Mouse (Mus musculus): ENCODE data around the gene Snx14. TPM values are rescaled to one million over a fixed set of nuclear protein-coding genes. Genes with fewer than 3 reads are reported as not detected.

The Snx14 gene
- polyA plus RNA-seq, 2 experiments = 20.7 to 39.5 TPM

DNA sequence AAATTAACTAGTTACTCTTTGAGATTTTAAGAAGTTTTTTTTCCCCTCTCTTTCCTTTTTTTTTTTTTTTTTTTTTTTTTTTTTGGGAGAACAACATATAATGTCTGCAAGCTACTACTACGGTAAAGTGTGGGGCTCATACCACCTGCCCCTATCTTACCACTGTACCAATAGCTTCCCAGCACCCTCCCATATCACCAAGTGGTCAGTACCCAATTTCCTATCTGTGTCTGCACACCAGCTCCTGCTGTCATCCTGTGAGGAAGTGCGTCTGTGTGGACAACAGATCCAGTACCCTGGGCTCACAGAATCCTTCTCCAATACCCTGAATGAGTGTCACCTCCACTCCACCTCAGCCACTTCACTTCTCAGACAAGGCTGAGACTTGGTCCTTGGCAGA, 79.6 kb downstream of the Snx14 start:
- ATAC-seq (ENCODE audit: low FRiP score, low read depth) (no peak), DNase-seq (ENCODE audit: low spot score) (no peak)
- Histone ChIP-seq H3K4me1 (ENCODE audit: control insufficient read depth, insufficient read depth, low read length) (peaks cover 13% of the 10 kb centered on the region), H3K27me3 (ENCODE audit: control insufficient read depth, insufficient read depth, low read length) (no peaks in the 10 kb centered on the region), H3K27ac (replicated peaks; ENCODE audit: low read depth, low read length) (no peak overlapping the region), H3K9me3 (ENCODE audit: control insufficient read depth, low read length) (no peaks in the 10 kb centered on the region), H3K36me3 (ENCODE audit: control insufficient read depth, insufficient read depth, low read length) (no peaks in the 10 kb centered on the region), H3K4me2 (replicated peaks; ENCODE audit: low read depth, low read length, severe bottlenecking) (no peak overlapping the region), H3K9ac (ENCODE audit: low read depth, low read length, severe bottlenecking) (no peak overlapping the region), H3K4me3 (replicated peaks; ENCODE audit: low read length) (no peak overlapping the region)
- no peak for TF ChIP-seq POLR2A (IDR thresholded peaks at IDR 0.05; ENCODE audit: borderline replicate concordance, extremely low read depth, insufficient read depth, insufficient read length)
- WGBS = 82% methylated on average over 2 of the region's 2 CpGs

- DNase-seq (ENCODE audit: low spot score) (no peak), ATAC-seq (ENCODE audit: low FRiP score, low read depth) (no peak)
- no peak overlapping the region for H3K4me2 ChIP-seq (replicated peaks; ENCODE audit: low read depth, low read length, severe bottlenecking)
- no peaks in the 10 kb centered on the region for H3K27me3 ChIP-seq (ENCODE audit: control insufficient read depth, insufficient read depth, low read length)
- WGBS = 58% methylated on average over 3 of the region's 3 CpGs
- H3K4me3 ChIP-seq (replicated peaks; ENCODE audit: low read length) = no peak overlapping the region
- TF ChIP-seq POLR2A (IDR thresholded peaks at IDR 0.05; ENCODE audit: borderline replicate concordance, extremely low read depth, insufficient read depth, insufficient read length) = no peak
- no peak overlapping the region for H3K9ac ChIP-seq (ENCODE audit: low read depth, low read length, severe bottlenecking)
- no peaks in the 10 kb centered on the region for H3K36me3 ChIP-seq (ENCODE audit: control insufficient read depth, insufficient read depth, low read length)
- H3K27ac ChIP-seq (replicated peaks; ENCODE audit: low read depth, low read length) = no peak overlapping the region
- peaks cover 15% of the 10 kb centered on the region for H3K4me1 ChIP-seq (ENCODE audit: control insufficient read depth, insufficient read depth, low read length)
- no peaks in the 10 kb centered on the region for H3K9me3 ChIP-seq (ENCODE audit: control insufficient read depth, low read length)
Observed at GRCm38 (mm10) chr9:88357173-88357572, 81.6 kb downstream of the Snx14 start.

- Histone ChIP-seq H3K36me3 (ENCODE audit: control insufficient read depth, insufficient read depth, low read length) (no peaks in the 10 kb centered on the region), H3K27me3 (ENCODE audit: control insufficient read depth, insufficient read depth, low read length) (no peaks in the 10 kb centered on the region), H3K27ac (replicated peaks; ENCODE audit: low read depth, low read length) (no peak overlapping the region), H3K9me3 (ENCODE audit: control insufficient read depth, low read length) (no peaks in the 10 kb centered on the region), H3K4me3 (replicated peaks; ENCODE audit: low read length) (no peak overlapping the region), H3K4me2 (replicated peaks; ENCODE audit: low read depth, low read length, severe bottlenecking) (no peak overlapping the region), H3K4me1 (ENCODE audit: control insufficient read depth, insufficient read depth, low read length) (peaks cover 11% of the 10 kb centered on the region; the same call in 1 of the 2 replicates), H3K9ac (ENCODE audit: low read depth, low read length, severe bottlenecking) (no peak overlapping the region)
- DNase-seq (ENCODE audit: low spot score) = no peak
- 90% methylated on average over 7 of the region's 7 CpGs for WGBS
- no peak for TF ChIP-seq POLR2A (IDR thresholded peaks at IDR 0.05; ENCODE audit: borderline replicate concordance, extremely low read depth, insufficient read depth, insufficient read length)
- ATAC-seq (ENCODE audit: low FRiP score, low read depth) = no peak
Observed at GRCm38 (mm10) chr9:88353459-88353858, 85.3 kb downstream of the Snx14 start.

- peak; percentile 69; the same call in 1 of the 2 replicates for ATAC-seq (ENCODE audit: low FRiP score, low read depth)
- Histone ChIP-seq H3K27me3 (ENCODE audit: control insufficient read depth, insufficient read depth, low read length) (no peaks in the 10 kb centered on the region), H3K4me2 (replicated peaks; ENCODE audit: low read depth, low read length, severe bottlenecking) (no peak overlapping the region), H3K4me1 (ENCODE audit: control insufficient read depth, insufficient read depth, low read length) (peaks cover 11% of the 10 kb centered on the region; the same call in 1 of the 2 replicates), H3K9ac (ENCODE audit: low read depth, low read length, severe bottlenecking) (no peak overlapping the region), H3K9me3 (ENCODE audit: control insufficient read depth, low read length) (no peaks in the 10 kb centered on the region), H3K36me3 (ENCODE audit: control insufficient read depth, insufficient read depth, low read length) (no peaks in the 10 kb centered on the region), H3K4me3 (replicated peaks; ENCODE audit: low read length) (no peak overlapping the region), H3K27ac (replicated peaks; ENCODE audit: low read depth, low read length) (no peak overlapping the region)
- TF ChIP-seq POLR2A (IDR thresholded peaks at IDR 0.05; ENCODE audit: borderline replicate concordance, extremely low read depth, insufficient read depth, insufficient read length) = no peak
- 47% methylated on average over 6 of the region's 6 CpGs for WGBS
- DNase-seq (ENCODE audit: low spot score) = peak; percentile 62
Observed at GRCm38 (mm10) chr9:88352741-88353140, 86.0 kb downstream of the Snx14 start.

DNA sequence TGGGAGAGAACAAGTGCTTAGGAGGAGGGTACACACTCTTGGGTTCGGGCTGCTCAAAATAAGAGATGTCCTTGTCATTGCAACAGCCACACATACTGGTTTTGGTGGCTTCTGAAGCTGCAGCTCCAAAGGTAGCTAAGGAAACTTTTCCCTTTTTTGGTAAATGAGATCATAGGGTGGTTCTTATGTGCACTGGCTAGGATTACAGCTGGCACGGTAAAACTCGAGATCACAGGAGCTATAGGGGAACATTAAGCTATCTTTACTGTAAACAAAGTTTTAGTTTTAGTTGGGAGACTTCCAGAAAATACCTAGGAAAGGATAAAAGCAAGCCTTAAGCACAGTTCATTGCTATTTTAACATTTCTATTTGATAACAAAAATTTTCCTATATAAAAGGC, 87.6 kb downstream of the Snx14 start:
- 42% methylated on average over 3 of the region's 3 CpGs for WGBS
- Histone ChIP-seq H3K27ac (replicated peaks; ENCODE audit: low read depth, low read length) (no peak overlapping the region), H3K4me3 (replicated peaks; ENCODE audit: low read length) (no peak overlapping the region), H3K36me3 (ENCODE audit: control insufficient read depth, insufficient read depth, low read length) (no peaks in the 10 kb centered on the region), H3K4me2 (replicated peaks; ENCODE audit: low read depth, low read length, severe bottlenecking) (no peak overlapping the region), H3K4me1 (ENCODE audit: control insufficient read depth, insufficient read depth, low read length) (peaks cover 11% of the 10 kb centered on the region; the same call in 1 of the 2 replicates), H3K9ac (ENCODE audit: low read depth, low read length, severe bottlenecking) (no peak overlapping the region), H3K27me3 (ENCODE audit: control insufficient read depth, insufficient read depth, low read length) (no peaks in the 10 kb centered on the region), H3K9me3 (ENCODE audit: control insufficient read depth, low read length) (no peaks in the 10 kb centered on the region)
- ATAC-seq (ENCODE audit: low FRiP score, low read depth) = no peak
- TF ChIP-seq POLR2A (IDR thresholded peaks at IDR 0.05; ENCODE audit: borderline replicate concordance, extremely low read depth, insufficient read depth, insufficient read length) = no peak
- no peak for DNase-seq (ENCODE audit: low spot score)

DNA sequence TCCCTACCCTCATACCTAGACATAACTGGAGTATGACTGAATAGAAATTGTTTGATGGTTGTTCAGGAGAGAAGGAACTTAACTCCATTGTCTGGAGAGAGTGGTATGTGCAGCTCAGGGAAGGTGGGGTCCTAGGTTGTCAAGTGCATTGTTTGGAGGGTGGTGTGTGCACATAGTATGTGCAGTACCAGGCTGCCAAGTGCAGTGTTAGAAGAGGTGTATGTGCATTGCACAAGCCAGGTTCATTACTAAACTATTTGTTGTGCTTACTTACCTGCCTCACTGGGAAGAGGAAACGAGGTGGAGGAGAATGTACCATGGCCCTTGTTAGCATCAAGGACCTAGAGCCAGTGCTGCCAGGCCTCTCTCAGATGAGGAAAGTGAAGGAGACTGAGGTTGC, 88.4 kb downstream of the Snx14 start:
- no peak for TF ChIP-seq POLR2A (IDR thresholded peaks at IDR 0.05; ENCODE audit: borderline replicate concordance, extremely low read depth, insufficient read depth, insufficient read length)
- no peak overlapping the region for H3K4me3 ChIP-seq (replicated peaks; ENCODE audit: low read length)
- H3K36me3 ChIP-seq (ENCODE audit: control insufficient read depth, insufficient read depth, low read length) = no peaks in the 10 kb centered on the region
- peaks cover 11% of the 10 kb centered on the region; the same call in 1 of the 2 replicates for H3K4me1 ChIP-seq (ENCODE audit: control insufficient read depth, insufficient read depth, low read length)
- no peaks in the 10 kb centered on the region for H3K9me3 ChIP-seq (ENCODE audit: control insufficient read depth, low read length)
- DNase-seq (ENCODE audit: low spot score) (no peak), ATAC-seq (ENCODE audit: low FRiP score, low read depth) (no peak)
- no peak overlapping the region for H3K27ac ChIP-seq (replicated peaks; ENCODE audit: low read depth, low read length)
- H3K4me2 ChIP-seq (replicated peaks; ENCODE audit: low read depth, low read length, severe bottlenecking) = no peak overlapping the region
- WGBS = 76% methylated on average over 1 of the region's 1 CpGs
- no peaks in the 10 kb centered on the region for H3K27me3 ChIP-seq (ENCODE audit: control insufficient read depth, insufficient read depth, low read length)
- no peak overlapping the region for H3K9ac ChIP-seq (ENCODE audit: low read depth, low read length, severe bottlenecking)

All from limb, embryonic 14.5 days (tissue).